Mouse (Mus musculus): ENCODE results near the gene Gm281. TPM values are rescaled to one million over a fixed set of nuclear protein-coding genes. Genes with fewer than 3 reads are reported as not detected.

Gene Gm281
- not detected in 2 replicates for total RNA-seq (2023)

GRCm38 (mm10) chr14:13914387-13915082 is at the start of gene Gm281:
TSS of gene Gm281 (minus strand) at chr14:13914478.

GRCm38 (mm10) chr14:13961401-13962112 is 47.3 kb upstream of the Gm281 start, which contains the start of the genes Atxn7 and Thoc7:
TSS of gene Atxn7 (plus strand) at chr14:13961440.
TSS of gene Thoc7 (minus strand) at chr14:13961852.

Other genes starting within 250 kb of the Gm281 start
- not detected in 2 replicates for gene Sntn, start 243.6 kb downstream of the Gm281 start, total RNA-seq (2023)
- 43.2 and 69.0 TPM in 2 replicates for gene Atxn7, start 47.0 kb upstream of the Gm281 start, total RNA-seq (2023)
- gene Thoc7, start 47.4 kb upstream of the Gm281 start, total RNA-seq (2023) = 38.4 and 44.6 TPM in 2 replicates
- 79.5 and 112 TPM in 2 replicates for gene Psmd6, start 206.5 kb upstream of the Gm281 start, total RNA-seq (2023)